Mouse (Mus musculus) CH12.LX (cell line): ENCODE results near the gene Fam173a. TPM values are rescaled to one million over a fixed set of nuclear protein-coding genes. Genes with fewer than 3 reads are reported as not detected.

Experiments
- DNase-seq: peaks from one replicate; pipeline ENCODE4 v3.0.0-alpha.2; 2013; ENCODE audit errors: extremely low read depth
- H3K27ac ChIP-seq: 2 replicates; pipeline ENCODE4 v1.5.1; 2012; ENCODE audit warnings: low read depth, mild to moderate bottlenecking, control low read depth, moderate library complexity; ENCODE audit not compliant: insufficient read depth
- H3K27me3 ChIP-seq: replicated peaks from 2 replicates; pipeline ENCODE3; 2012; ENCODE audit warnings: inconsistent platforms
- H3K36me3 ChIP-seq, 2 experiments: replicated peaks in 1 of 2; 2 replicates each; pipeline versions ENCODE3 to v1.6.1; 2012; ENCODE audit warnings: inconsistent platforms in 1 of 2, low read length in 1 of 2, mild to moderate bottlenecking in 1 of 2, mixed read lengths in 1 of 2, moderate library complexity in 1 of 2; ENCODE audit not compliant: control insufficient read depth in 1 of 2, insufficient read depth in 1 of 2
- H3K4me1 ChIP-seq, 2 experiments: 2 replicates each; pipeline ENCODE4 v1.6.1; 2012; ENCODE audit warnings: inconsistent platforms in 1 of 2, moderate library complexity in 1 of 2; ENCODE audit not compliant: insufficient read depth in 2 of 2, control insufficient read depth in 1 of 2
- H3K4me2 ChIP-seq: 2 replicates; pipeline ENCODE4 v1.6.1; 2012; ENCODE audit warnings: low read depth, mild to moderate bottlenecking, control low read depth; ENCODE audit not compliant: poor library complexity, insufficient read depth, severe bottlenecking
- H3K4me3 ChIP-seq, 3 experiments: fragments of 150-350 bp in 1 of 3; sonication (generic) in 1 of 3; replicated peaks in 1 of 3; 2 replicates each; pipeline versions ENCODE3 to v1.5.1; 2011 to 2012; ENCODE audit warnings: low read depth in 2 of 3, low read length in 2 of 3, mild to moderate bottlenecking in 2 of 3, moderate library complexity in 2 of 3, control low read depth in 1 of 3, improper control_type of control experiment in 1 of 3, inconsistent platforms in 1 of 3, mixed read lengths in 1 of 3; ENCODE audit not compliant: poor library complexity in 1 of 3
- H3K79me2 ChIP-seq: replicated peaks from 2 replicates; pipeline ENCODE4 v1.6.1; 2012; ENCODE audit warnings: mild to moderate bottlenecking, moderate library complexity; ENCODE audit not compliant: control insufficient read depth, poor library complexity, insufficient read depth, severe bottlenecking; ENCODE audit errors: extremely low read depth
- H3K9ac ChIP-seq: 2 replicates; pipeline ENCODE4 v1.6.1; 2012; ENCODE audit warnings: low read depth, mild to moderate bottlenecking, control low read depth, moderate library complexity; ENCODE audit not compliant: insufficient read depth
- H3K9me3 ChIP-seq: replicated peaks from 2 replicates; pipeline ENCODE3; 2012; ENCODE audit warnings: low read length, inconsistent platforms, mixed read lengths
- BHLHE40 ChIP-seq: IDR thresholded peaks from 2 replicates; pipeline ENCODE4 v1.6.1; 2011; ENCODE audit warnings: mild to moderate bottlenecking, low read depth, low read length, improper control_type of control experiment
- CTCF ChIP-seq, 2 experiments: IDR thresholded peaks in 1 of 2; conservative IDR thresholded peaks in 1 of 2; 2 replicates each; pipeline ENCODE4 v1.5.1; 2011 to 2012; ENCODE audit warnings: low read depth in 2 of 2, low read length in 2 of 2, improper control_type of control experiment in 1 of 2, inconsistent platforms in 1 of 2, mild to moderate bottlenecking in 1 of 2, moderate library complexity in 1 of 2
- E2F4 ChIP-seq: IDR thresholded peaks from 2 replicates; pipeline ENCODE4 v1.6.1; 2011; ENCODE audit warnings: low read depth, low read length, improper control_type of control experiment; ENCODE audit not compliant: insufficient replicate concordance
- ELF1 ChIP-seq: IDR thresholded peaks from 2 replicates; pipeline ENCODE4 v1.6.1; 2014; ENCODE audit warnings: low read depth, mild to moderate bottlenecking, inconsistent platforms, low read length, improper control_type of control experiment
- EP300 ChIP-seq: IDR thresholded peaks from 2 replicates; pipeline ENCODE4 v1.6.1; 2011; ENCODE audit warnings: low read length, improper control_type of control experiment
- HCFC1 ChIP-seq: IDR thresholded peaks from 2 replicates; pipeline ENCODE4 v1.6.1; 2012; ENCODE audit warnings: low read depth, mild to moderate bottlenecking, inconsistent platforms, low read length, improper control_type of control experiment
- MAX ChIP-seq: IDR thresholded peaks from 2 replicates; pipeline ENCODE4 v1.6.1; 2011; ENCODE audit warnings: low read length, improper control_type of control experiment
- MAZ ChIP-seq: IDR thresholded peaks from 2 replicates; pipeline ENCODE4 v1.6.1; 2012; ENCODE audit warnings: low read depth, mild to moderate bottlenecking, inconsistent platforms, low read length, improper control_type of control experiment, moderate library complexity
- MXI1 ChIP-seq: IDR thresholded peaks from 2 replicates; pipeline ENCODE4 v1.6.1; 2011; ENCODE audit warnings: mild to moderate bottlenecking, low read depth, low read length, improper control_type of control experiment
- NELFE ChIP-seq: IDR thresholded peaks from 2 replicates; pipeline ENCODE4 v1.6.1; 2011; ENCODE audit warnings: low read depth, low read length, improper control_type of control experiment
- NRF1 ChIP-seq: IDR thresholded peaks from 2 replicates; pipeline ENCODE4 v1.6.1; 2014; ENCODE audit warnings: low read depth, mild to moderate bottlenecking, inconsistent platforms, low read length, improper control_type of control experiment, moderate library complexity
- POLR2A ChIP-seq: IDR thresholded peaks from 2 replicates; pipeline ENCODE4 v1.6.1; 2011; ENCODE audit warnings: low read depth, mild to moderate bottlenecking, improper control_type of control experiment, low read length
- SMC3 ChIP-seq: IDR thresholded peaks from 2 replicates; pipeline ENCODE4 v1.6.1; 2011; ENCODE audit warnings: low read depth, low read length, improper control_type of control experiment
- USF1 ChIP-seq: IDR thresholded peaks from 2 replicates; pipeline ENCODE4 v1.6.1; 2014; ENCODE audit warnings: low read depth, mild to moderate bottlenecking, inconsistent platforms, low read length, improper control_type of control experiment
- ZC3H11A ChIP-seq: IDR thresholded peaks from 2 replicates; pipeline ENCODE4 v1.6.1; 2012; ENCODE audit warnings: low read depth, mild to moderate bottlenecking, inconsistent platforms, low read length, improper control_type of control experiment
- ZKSCAN1 ChIP-seq: IDR thresholded peaks from 2 replicates; pipeline ENCODE4 v1.6.1; 2012; ENCODE audit warnings: low read depth, inconsistent platforms, low read length, improper control_type of control experiment, borderline replicate concordance
- ZMIZ1 ChIP-seq: IDR thresholded peaks from 2 replicates; pipeline ENCODE4 v1.6.1; 2012; ENCODE audit warnings: low read depth, mild to moderate bottlenecking, inconsistent platforms, low read length, improper control_type of control experiment
- dilution Hi-C: fragments of 300-500 bp; cut with MboI; formaldehyde crosslinking; loops from 2 replicates; pipeline ENCODE4 v1.14.3; 2020; ENCODE audit warnings: low sequenced_read_pairs; ENCODE audit not compliant: extremely low pct_unique_long_range_greater_than_20kb, extremely low pct_ligation_motif_present
- in situ Hi-C: fragments of 300-500 bp; cut with MboI; formaldehyde crosslinking; loops from 3 replicates; pipeline ENCODE4 v1.14.3; 2019; ENCODE audit warnings: low sequenced_read_pairs, low pct_ligation_motif_present, low pct_unique_long_range_greater_than_20kb, mixed read lengths
- polyA plus RNA-seq: library from polyadenylated mRNA; unstranded; fragments of >175 nt; gene quantifications from 2 replicates; pipeline ENCODE4 v1.2.1, GENCODE M21; 2012; ENCODE audit warnings: low read depth; ENCODE audit not compliant: insufficient read length
- total RNA-seq, 2 experiments: library from RNA; depleted of rRNA; stranded (reverse); fragments of 300-350 nt in 1 of 2; fragments of >200 nt in 1 of 2; gene quantifications; 2 replicates each; pipeline ENCODE4 v1.2.3; 2012 to 2014

Gene Fam173a
- total and polyA plus RNA-seq, 3 experiments, result 25.5 to 68.3 (median 25.5) TPM

GRCm38 (mm10) chr17:25806507-25806906 lies 13.8 kb upstream of the Fam173a start:
- H3K9me3 ChIP-seq, result no peaks in the 10 kb centered on the region
- no peaks in the 10 kb centered on the region for H3K36me3 ChIP-seq
- TF ChIP-seq NRF1 (no peak), EP300 (no peak), ZMIZ1 (no peak), ZKSCAN1 (no peak), ELF1 (no peak), E2F4 (no peak), MXI1 (no peak), POLR2A (no peak), USF1 (no peak)
- H3K4me3 ChIP-seq, result no peak overlapping the region
- H3K9ac ChIP-seq, result no peak overlapping the region
- no peak overlapping the region for H3K27ac ChIP-seq
- DNase-seq, result no peak
- peaks cover 73% of the 10 kb centered on the region for H3K27me3 ChIP-seq
- in situ Hi-C loops, result no loop called here
- no peak overlapping the region for H3K4me2 ChIP-seq
- H3K79me2 ChIP-seq, result no peaks in the 10 kb centered on the region
- H3K4me1 ChIP-seq, result 0 out of 4 replicates have a peak, but pooled peaks cover 0 to 3% of the 10 kb centered on the region in 2 experiments
- dilution Hi-C loops, result no loop called here

GRCm38 (mm10) chr17:25802825-25803517 lies 10.3 kb upstream of the Fam173a start:
- TF ChIP-seq MXI1 (peak; percentile 45; the same call in 1 of the 2 replicates), BHLHE40 (peak; percentile 49), MAZ (no peak)
- DNase-seq, result no peak
- dilution Hi-C loops, result no loop called here
- Histone ChIP-seq H3K27me3 (peaks cover 61% of the 10 kb centered on the region), H3K9ac (no peak overlapping the region), H3K9me3 (peaks cover 2% of the 10 kb centered on the region), H3K79me2 (no peaks in the 10 kb centered on the region), H3K4me2 (no peak overlapping the region), H3K4me1 (0 out of 4 replicates have a peak, but pooled peaks cover 0 to 3% of the 10 kb centered on the region in 2 experiments), H3K27ac (no peak overlapping the region), H3K4me3 (no peak overlapping the region), H3K36me3 (no peaks in the 10 kb centered on the region)
- in situ Hi-C loops, result no loop called here

- Histone ChIP-seq H3K27me3 (peaks cover 57% of the 10 kb centered on the region), H3K4me1 (peaks cover 5 to 10% of the 10 kb centered on the region in 2 experiments; a peak in 3 of 4 replicates), H3K79me2 (no peaks in the 10 kb centered on the region), H3K4me3 (no peak overlapping the region)
- TF ChIP-seq MAX (no peak), ZC3H11A (peak; percentile 55), EP300 (no peak), NRF1 (peak; percentile 54), SMC3 (peak; percentile 81), HCFC1 (peak; percentile 63), ELF1 (peak; percentile 57), NELFE (peak; percentile 31; the same call in 1 of the 2 replicates), USF1 (no peak), CTCF (conservative IDR thresholded peaks at IDR 0.05 in 1 of 2, IDR thresholded peaks at IDR 0.05 in 1 of 2; ENCODE audit: low read depth in 2 of 2, low read length in 2 of 2) (peak; percentile 77 to 98)
- TF ChIP-seq, all 38 proteins: peak for 7
- no peaks in the 10 kb centered on the region for H3K36me3 ChIP-seq
- H3K4me2 ChIP-seq, result no peak overlapping the region
- in situ Hi-C loops, result no loop called here
- H3K27ac ChIP-seq, result no peak overlapping the region
- DNase-seq, result peak; percentile 81
- no peak overlapping the region for H3K9ac ChIP-seq
- peaks cover 2% of the 10 kb centered on the region for H3K9me3 ChIP-seq
- dilution Hi-C loops, result no loop called here
These were observed 8.3 kb upstream of the Fam173a start for GRCm38 (mm10) chr17:25801029-25801428.
